Mouse (Mus musculus) embryonic facial prominence, embryonic 10.5 days (tissue): Measurements from ENCODE around the gene Rph3al. TPM values are rescaled to one million over a fixed set of nuclear protein-coding genes. Genes with fewer than 3 reads are reported as not detected.

Experiments used
- DNase-seq: peaks from one replicate; pipeline ENCODE4 v3.0.0-alpha.2; 2017; ENCODE audit warnings: low spot score
- H3K27ac ChIP-seq: fragments of 300-500 bp; sonication (generic); replicated peaks from 2 replicates; pipeline ENCODE4 v1.5.1; 2016; ENCODE audit warnings: mild to moderate bottlenecking
- H3K27me3 ChIP-seq: fragments of 300-500 bp; sonication (generic); replicated peaks from 2 replicates; pipeline ENCODE4 v1.6.1; 2016; ENCODE audit warnings: low read depth, mild to moderate bottlenecking; ENCODE audit not compliant: poor library complexity, severe bottlenecking
- H3K36me3 ChIP-seq: fragments of 300-500 bp; sonication (generic); replicated peaks from 2 replicates; pipeline ENCODE4 v1.6.1; 2016; ENCODE audit warnings: mild to moderate bottlenecking, moderate library complexity
- H3K4me1 ChIP-seq: fragments of 300-500 bp; sonication (generic); 2 replicates; pipeline ENCODE4 v1.6.1; 2016
- H3K4me3 ChIP-seq: fragments of 300-500 bp; sonication (generic); 2 replicates; pipeline ENCODE4 v1.5.1; 2016; ENCODE audit warnings: mild to moderate bottlenecking, moderate library complexity
- H3K9me3 ChIP-seq: fragments of 300-500 bp; sonication (generic); 2 replicates; pipeline ENCODE4 v1.6.1; 2016; ENCODE audit warnings: mild to moderate bottlenecking
- WGBS: fragments of 180-500 bp; shearing (Covaris S2); methylation state at CpG from one replicate; pipeline ENCODE4 v1.1.7; 2016; 5-methylcytosine and 5-hydroxymethylcytosine counted together
- polyA plus RNA-seq: library from polyadenylated mRNA; unstranded; fragments of >200 nt; fragmentation: Nextera tagmentation; extraction: Ambion mirVana; gene quantifications from 2 replicates; pipeline ENCODE4 v1.2.1, GENCODE M21; 2016

Rph3al gene
- polyA plus RNA-seq, 1 experiment from 2014 or later: 3.5 TPM

GRCm38 (mm10) chr11:75945805-75946450 lies 7.7 kb upstream of the Rph3al start:
- DNase-seq: no peak
- peak overlapping the region; percentile 20 for H3K27ac ChIP-seq
- peaks cover 13% of the 10 kb centered on the region for H3K27me3 ChIP-seq
- H3K9me3 ChIP-seq: peaks cover 5% of the 10 kb centered on the region; the same call in 1 of the 2 replicates
- no peaks in the 10 kb centered on the region for H3K36me3 ChIP-seq
- 20% methylated on average over 9 of the region's 9 CpGs for WGBS
- H3K4me1 ChIP-seq: peaks cover 25% of the 10 kb centered on the region
- no peak overlapping the region for H3K4me3 ChIP-seq

GRCm38 (mm10) chr11:75937370-75937871 lies 808 bp downstream of the Rph3al start:
- Histone ChIP-seq H3K4me3 (peak overlapping the region; percentile 37; the same call in 1 of the 2 replicates), H3K9me3 (no peaks in the 10 kb centered on the region), H3K27me3 (no peaks in the 10 kb centered on the region), H3K4me1 (peaks cover 64% of the 10 kb centered on the region), H3K36me3 (no peaks in the 10 kb centered on the region), H3K27ac (peak overlapping the region; percentile 82)
- peak; percentile 83 for DNase-seq
- 59% methylated on average over 6 of the region's 6 CpGs for WGBS

GRCm38 (mm10) chr11:75935819-75936430 lies 2.3 kb downstream of the Rph3al start:
- H3K9me3 ChIP-seq: no peaks in the 10 kb centered on the region
- no peak overlapping the region for H3K4me3 ChIP-seq
- no peak for DNase-seq
- 70% methylated on average over 7 of the region's 7 CpGs for WGBS
- H3K27me3 ChIP-seq: no peaks in the 10 kb centered on the region
- no peaks in the 10 kb centered on the region for H3K36me3 ChIP-seq
- peak overlapping the region; percentile 71 for H3K27ac ChIP-seq
- H3K4me1 ChIP-seq: peaks cover 77% of the 10 kb centered on the region

GRCm38 (mm10) chr11:75934425-75934824 lies 3.8 kb downstream of the Rph3al start:
- Histone ChIP-seq H3K4me3 (no peak overlapping the region), H3K4me1 (peaks cover 79% of the 10 kb centered on the region), H3K27me3 (no peaks in the 10 kb centered on the region), H3K9me3 (no peaks in the 10 kb centered on the region), H3K36me3 (no peaks in the 10 kb centered on the region), H3K27ac (peak overlapping the region; percentile 66)
- DNase-seq: no peak
- WGBS: 62% methylated on average over 6 of the region's 6 CpGs

- Histone ChIP-seq H3K27ac (no peak overlapping the region; the same call in 1 of the 2 replicates), H3K36me3 (no peaks in the 10 kb centered on the region), H3K9me3 (no peaks in the 10 kb centered on the region), H3K27me3 (no peaks in the 10 kb centered on the region), H3K4me1 (peaks cover 70% of the 10 kb centered on the region), H3K4me3 (no peak overlapping the region)
- DNase-seq: no peak
- 81% methylated on average over 5 of the region's 5 CpGs for WGBS
Measured at GRCm38 (mm10) chr11:75933371-75933770, 4.9 kb downstream of the Rph3al start.

GRCm38 (mm10) chr11:75930911-75931678 lies 7.1 kb downstream of the Rph3al start:
- Histone ChIP-seq H3K4me1 (peaks cover 57% of the 10 kb centered on the region), H3K36me3 (no peaks in the 10 kb centered on the region), H3K4me3 (no peak overlapping the region), H3K27me3 (no peaks in the 10 kb centered on the region), H3K27ac (no peak overlapping the region), H3K9me3 (no peaks in the 10 kb centered on the region)
- no peak for DNase-seq
- 39% methylated on average over 11 of the region's 11 CpGs for WGBS

GRCm38 (mm10) chr11:75930208-75930607 lies 8.0 kb downstream of the Rph3al start:
- no peaks in the 10 kb centered on the region for H3K27me3 ChIP-seq
- no peak overlapping the region for H3K27ac ChIP-seq
- DNase-seq: no peak
- H3K36me3 ChIP-seq: no peaks in the 10 kb centered on the region
- 83% methylated on average over 9 of the region's 9 CpGs for WGBS
- peaks cover 57% of the 10 kb centered on the region for H3K4me1 ChIP-seq
- H3K4me3 ChIP-seq: no peak overlapping the region
- H3K9me3 ChIP-seq: no peaks in the 10 kb centered on the region

- no peaks in the 10 kb centered on the region for H3K9me3 ChIP-seq
- DNase-seq: no peak
- 85% methylated on average over 2 of the region's 2 CpGs for WGBS
Measured at GRCm38 (mm10) chr11:75927881-75928280, 10.3 kb downstream of the Rph3al start.

GRCm38 (mm10) chr11:75926431-75927312 lies 11.6 kb downstream of the Rph3al start:
- 74% methylated on average over 13 of the region's 13 CpGs for WGBS
- peaks cover 43% of the 10 kb centered on the region for H3K4me1 ChIP-seq

More at GRCm38 (mm10) chr11:75927881-75928280, 10.3 kb downstream of the Rph3al start:
- no peaks in the 10 kb centered on the region for H3K27me3 ChIP-seq
- no peak overlapping the region for H3K4me3 ChIP-seq
- no peak overlapping the region for H3K27ac ChIP-seq
- no peaks in the 10 kb centered on the region for H3K36me3 ChIP-seq
- peaks cover 40% of the 10 kb centered on the region for H3K4me1 ChIP-seq

GRCm38 (mm10) chr11:75925801-75926200 lies 12.4 kb downstream of the Rph3al start:
- Histone ChIP-seq H3K9me3 (no peaks in the 10 kb centered on the region), H3K27ac (peak overlapping the region; percentile 15; the same call in 1 of the 2 replicates), H3K36me3 (no peaks in the 10 kb centered on the region), H3K27me3 (0 out of 2 replicates have a peak, but pooled peaks cover 3% of the 10 kb centered on the region), H3K4me3 (no peak overlapping the region), H3K4me1 (peaks cover 45% of the 10 kb centered on the region)
- no peak for DNase-seq
- WGBS: 64% methylated on average over 7 of the region's 7 CpGs

More at GRCm38 (mm10) chr11:75926431-75927312, 11.6 kb downstream of the Rph3al start:
- DNase-seq: no peak
- Histone ChIP-seq H3K27me3 (0 out of 2 replicates have a peak, but pooled peaks cover 3% of the 10 kb centered on the region), H3K4me3 (no peak overlapping the region), H3K36me3 (no peaks in the 10 kb centered on the region), H3K27ac (peak overlapping the region; percentile 15; the same call in 1 of the 2 replicates), H3K9me3 (no peaks in the 10 kb centered on the region)

GRCm38 (mm10) chr11:75922741-75923140 lies 15.5 kb downstream of the Rph3al start:
- H3K36me3 ChIP-seq: no peaks in the 10 kb centered on the region
- DNase-seq: no peak
- H3K4me3 ChIP-seq: no peak overlapping the region
- H3K27me3 ChIP-seq: 0 out of 2 replicates have a peak, but pooled peaks cover 3% of the 10 kb centered on the region
- H3K9me3 ChIP-seq: no peaks in the 10 kb centered on the region
- WGBS: 86% methylated on average over 4 of the region's 4 CpGs
- H3K27ac ChIP-seq: peak overlapping the region; percentile 10; the same call in 1 of the 2 replicates
- peaks cover 40% of the 10 kb centered on the region for H3K4me1 ChIP-seq
